Mouse (Mus musculus) liver, postnatal 0 days (tissue): Measurements from ENCODE around the gene Fam205a1.

Source experiments
- CTCF ChIP-seq: sonication (generic); IDR thresholded peaks from 2 replicates; pipeline ENCODE4 v1.5.1; 2016; ENCODE audit warnings: antibody characterized with exemption, low read depth
- EP300 ChIP-seq: IDR thresholded peaks from 2 replicates; pipeline ENCODE4 v1.6.1; 2016; ENCODE audit warnings: antibody characterized with exemption, low read depth, mild to moderate bottlenecking

DNA sequence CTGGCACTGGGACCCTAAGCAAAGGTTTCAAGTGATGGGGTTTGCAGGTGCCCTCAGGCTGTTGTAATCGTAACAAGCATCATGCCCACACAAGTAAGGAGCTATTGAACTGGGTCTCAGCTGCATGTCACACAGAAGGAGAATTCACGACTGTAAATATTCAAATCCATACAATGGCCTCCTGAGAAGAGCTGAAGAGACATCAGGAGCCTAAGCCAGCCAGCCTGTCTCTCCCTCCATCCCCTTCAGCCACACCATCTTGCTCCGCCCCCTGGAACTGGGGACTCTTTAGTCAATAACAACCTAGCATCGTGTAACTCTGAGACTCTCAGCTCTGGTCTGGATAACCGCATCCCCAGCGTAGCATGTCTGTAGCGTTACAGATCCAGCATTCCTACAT, 37.5 kb upstream of the Fam205a1 start:
- no peak for TF ChIP-seq CTCF
- TF ChIP-seq EP300, result no peak
